Mouse (Mus musculus): ENCODE measurements around the gene Olfr212. TPM values are rescaled to one million over a fixed set of nuclear protein-coding genes. Genes with fewer than 3 reads are reported as not detected.
"Not testable (repeated sequence)": the region's sequence is repeated elsewhere in the genome, so short reads cannot be mapped to it uniquely, and the experiment has no call there.

Olfr212 gene
- polyA plus RNA-seq, 1 experiment, result not detected

- no peaks in the 10 kb centered on the region for H3K4me1 ChIP-seq (ENCODE audit: control insufficient read depth, insufficient read depth, low read length)
- TF ChIP-seq CTCF (IDR thresholded peaks at IDR 0.05; ENCODE audit: low read depth, low read length) (no peak), POLR2A (IDR thresholded peaks at IDR 0.05; ENCODE audit: borderline replicate concordance, low read depth, low read length) (no peak)
- H3K27ac ChIP-seq (ENCODE audit: insufficient read depth, low read depth, low read length), result no peak overlapping the region
- H3K4me3 ChIP-seq (ENCODE audit: insufficient read depth, low read length), result no peak overlapping the region
Measured at GRCm38 (mm10) chr6:116514832-116515231, 8.5 kb downstream of the Olfr212 start.

- no peaks in the 10 kb centered on the region for H3K4me1 ChIP-seq (ENCODE audit: control insufficient read depth, insufficient read depth, low read length)
- TF ChIP-seq POLR2A (IDR thresholded peaks at IDR 0.05; ENCODE audit: borderline replicate concordance, low read depth, low read length) (no peak), CTCF (IDR thresholded peaks at IDR 0.05; ENCODE audit: low read depth, low read length) (no peak)
- no peak within 1 kb of the TSS for H3K4me3 ChIP-seq (ENCODE audit: insufficient read depth, low read length)
- no peak within 1 kb of the TSS for H3K27ac ChIP-seq (ENCODE audit: insufficient read depth, low read depth, low read length)
Measured at GRCm38 (mm10) chr6:116538156-116538555, 31.8 kb downstream of the Olfr212 start, which contains the start of gene Olfr213. Gene Olfr213 (plus strand): TSS chr6:116538456.

GRCm38 (mm10) chr6:116542500-116542899 is 36.2 kb downstream of the Olfr212 start:
- Histone ChIP-seq H3K4me1 (ENCODE audit: control insufficient read depth, insufficient read depth, low read length) (no peaks in the 10 kb centered on the region), H3K27ac (ENCODE audit: insufficient read depth, low read depth, low read length) (no peak overlapping the region), H3K4me3 (ENCODE audit: insufficient read depth, low read length) (no peak overlapping the region)
- TF ChIP-seq POLR2A (IDR thresholded peaks at IDR 0.05; ENCODE audit: borderline replicate concordance, low read depth, low read length) (no peak), CTCF (IDR thresholded peaks at IDR 0.05; ENCODE audit: low read depth, low read length) (no peak)

GRCm38 (mm10) chr6:116550841-116551240 is 44.5 kb downstream of the Olfr212 start, which contains the start of gene Gm5580:
Gene Gm5580 (plus strand): TSS chr6:116551141.
- not testable (repeated sequence) for H3K4me3 ChIP-seq (ENCODE audit: insufficient read depth, low read length); H3K27ac ChIP-seq (ENCODE audit: insufficient read depth, low read depth, low read length)

GRCm38 (mm10) chr6:116553935-116554334 is 47.6 kb downstream of the Olfr212 start, which contains the start of gene Olfr214:
Gene Olfr214 (plus strand): TSS chr6:116554235.
- no peak for TF ChIP-seq POLR2A (IDR thresholded peaks at IDR 0.05; ENCODE audit: borderline replicate concordance, low read depth, low read length)
- Histone ChIP-seq H3K4me1 (ENCODE audit: control insufficient read depth, insufficient read depth, low read length) (no peaks in the 10 kb centered on the region), H3K4me3 (ENCODE audit: insufficient read depth, low read length) (no peak within 1 kb of the TSS), H3K27ac (ENCODE audit: insufficient read depth, low read depth, low read length) (no peak within 1 kb of the TSS)

More at GRCm38 (mm10) chr6:116550841-116551240, 44.5 kb downstream of the Olfr212 start, which contains the start of gene Gm5580:
- not testable (repeated sequence) for H3K4me1 ChIP-seq (ENCODE audit: control insufficient read depth, insufficient read depth, low read length)

GRCm38 (mm10) chr6:116554952-116555351 is 48.6 kb downstream of the Olfr212 start:
- H3K4me3 ChIP-seq (ENCODE audit: insufficient read depth, low read length), result no peak overlapping the region
- TF ChIP-seq CTCF (IDR thresholded peaks at IDR 0.05; ENCODE audit: low read depth, low read length) (no peak), POLR2A (IDR thresholded peaks at IDR 0.05; ENCODE audit: borderline replicate concordance, low read depth, low read length) (no peak)
- no peak overlapping the region for H3K27ac ChIP-seq (ENCODE audit: insufficient read depth, low read depth, low read length)
- H3K4me1 ChIP-seq (ENCODE audit: control insufficient read depth, insufficient read depth, low read length), result no peaks in the 10 kb centered on the region

Other genes with a start within 250 kb of the Olfr212 start
- gene Zfand4, start 242.3 kb upstream of the Olfr212 start, polyA plus RNA-seq (2012; ENCODE audit: insufficient read depth, insufficient read length, missing spikeins), result 5.8 and 6.6 TPM in 2 replicates
- gene March8, start 168.5 kb upstream of the Olfr212 start, polyA plus RNA-seq (2012; ENCODE audit: insufficient read depth, insufficient read length, missing spikeins), result 32.1 and 33.3 TPM in 2 replicates
- gene Alox5, start 45.3 kb upstream of the Olfr212 start, polyA plus RNA-seq (2012; ENCODE audit: insufficient read depth, insufficient read length, missing spikeins), result 43.6 and 46.3 TPM in 2 replicates
- not detected in 2 replicates for gene Olfr211, start 17.4 kb upstream of the Olfr212 start, polyA plus RNA-seq (2012; ENCODE audit: insufficient read depth, insufficient read length, missing spikeins)
- gene Olfr213, start 31.9 kb downstream of the Olfr212 start, polyA plus RNA-seq (2012; ENCODE audit: insufficient read depth, insufficient read length, missing spikeins), result not detected in 2 replicates
- gene Gm5580, start 44.6 kb downstream of the Olfr212 start, polyA plus RNA-seq (2012; ENCODE audit: insufficient read depth, insufficient read length, missing spikeins), result not detected in 2 replicates
- not detected in 2 replicates for gene Olfr214, start 47.7 kb downstream of the Olfr212 start, polyA plus RNA-seq (2012; ENCODE audit: insufficient read depth, insufficient read length, missing spikeins)
- not detected in 2 replicates for gene Olfr215, start 77.7 kb downstream of the Olfr212 start, polyA plus RNA-seq (2012; ENCODE audit: insufficient read depth, insufficient read length, missing spikeins)
- gene Zfp422, start 122.5 kb downstream of the Olfr212 start, polyA plus RNA-seq (2012; ENCODE audit: insufficient read depth, insufficient read length, missing spikeins), result 26.7 and 31.5 TPM in 2 replicates
- gene Depp1, start 144.1 kb downstream of the Olfr212 start, polyA plus RNA-seq (2012; ENCODE audit: insufficient read depth, insufficient read length, missing spikeins), result 0.61 TPM in 1 of 2 replicates, not detected in the other
- gene Rassf4, start 167.4 kb downstream of the Olfr212 start, polyA plus RNA-seq (2012; ENCODE audit: insufficient read depth, insufficient read length, missing spikeins), result 388 and 401 TPM in 2 replicates
- 0.09 TPM in 1 of 2 replicates, not detected in the other for gene Tmem72, start 210.4 kb downstream of the Olfr212 start, polyA plus RNA-seq (2012; ENCODE audit: insufficient read depth, insufficient read length, missing spikeins)

All from bone marrow macrophage, adult 2 months (primary cell).